Mouse (Mus musculus) retina, postnatal 7 days (tissue): ENCODE measurements around the gene Lhfpl2.

Experiments used
- DNase-seq: peaks from one replicate; pipeline ENCODE4 v3.0.0-alpha.2; 2012; ENCODE audit warnings: low read depth, low spot score

Gene Lhfpl2

DNA sequence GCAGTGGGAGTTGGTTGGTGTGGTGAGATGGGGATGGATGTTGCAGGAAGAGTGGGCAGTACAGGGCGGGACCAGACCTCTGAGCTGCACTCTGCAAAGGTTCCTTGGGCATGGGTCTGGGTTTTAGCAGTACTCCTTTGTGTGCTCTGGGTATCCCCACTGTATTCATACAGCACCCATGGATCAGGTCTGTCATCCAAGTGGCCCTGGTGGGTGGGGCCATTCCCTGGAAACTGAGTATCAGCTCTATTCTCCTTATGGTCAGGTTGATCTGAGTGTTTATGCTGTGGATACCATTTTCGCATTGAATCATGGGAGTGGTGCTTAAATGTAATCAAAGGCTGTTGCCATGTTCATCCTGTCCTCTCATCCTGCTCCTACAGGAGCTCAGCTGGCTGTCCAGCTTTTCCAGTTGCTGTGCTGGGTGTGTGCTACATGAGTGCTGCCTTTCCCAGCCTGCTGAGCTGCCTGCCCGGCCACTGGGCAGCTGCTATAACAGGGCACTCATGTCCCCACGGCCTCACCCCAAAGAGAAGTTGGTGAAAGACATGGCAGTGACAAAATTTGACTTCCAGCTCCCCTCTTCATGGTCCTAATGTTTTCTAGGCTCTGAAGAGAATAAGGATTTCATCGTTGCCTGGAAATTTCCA, 9.2 kb downstream of the Lhfpl2 start:
- no peak for DNase-seq

DNA sequence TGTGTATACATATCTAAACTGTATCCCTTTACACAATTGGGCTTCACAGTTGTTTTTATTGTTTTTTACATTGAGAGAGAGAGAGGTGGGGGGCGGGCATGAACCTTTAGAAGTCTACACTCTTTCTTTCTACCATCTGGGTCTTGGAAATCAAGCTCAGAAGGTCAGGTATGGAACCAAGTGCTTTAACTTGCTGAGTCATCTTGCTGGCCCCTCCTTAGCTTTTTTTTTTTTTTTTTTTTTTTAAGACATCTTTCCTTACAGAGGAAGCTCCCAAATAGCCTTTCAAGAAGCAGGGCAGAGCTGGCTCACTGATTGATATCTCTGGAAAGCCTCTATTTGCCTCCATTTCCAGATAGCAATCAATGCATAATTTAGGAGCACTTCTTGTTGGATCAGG, 10.7 kb downstream of the Lhfpl2 start:
- DNase-seq, result no peak

DNA sequence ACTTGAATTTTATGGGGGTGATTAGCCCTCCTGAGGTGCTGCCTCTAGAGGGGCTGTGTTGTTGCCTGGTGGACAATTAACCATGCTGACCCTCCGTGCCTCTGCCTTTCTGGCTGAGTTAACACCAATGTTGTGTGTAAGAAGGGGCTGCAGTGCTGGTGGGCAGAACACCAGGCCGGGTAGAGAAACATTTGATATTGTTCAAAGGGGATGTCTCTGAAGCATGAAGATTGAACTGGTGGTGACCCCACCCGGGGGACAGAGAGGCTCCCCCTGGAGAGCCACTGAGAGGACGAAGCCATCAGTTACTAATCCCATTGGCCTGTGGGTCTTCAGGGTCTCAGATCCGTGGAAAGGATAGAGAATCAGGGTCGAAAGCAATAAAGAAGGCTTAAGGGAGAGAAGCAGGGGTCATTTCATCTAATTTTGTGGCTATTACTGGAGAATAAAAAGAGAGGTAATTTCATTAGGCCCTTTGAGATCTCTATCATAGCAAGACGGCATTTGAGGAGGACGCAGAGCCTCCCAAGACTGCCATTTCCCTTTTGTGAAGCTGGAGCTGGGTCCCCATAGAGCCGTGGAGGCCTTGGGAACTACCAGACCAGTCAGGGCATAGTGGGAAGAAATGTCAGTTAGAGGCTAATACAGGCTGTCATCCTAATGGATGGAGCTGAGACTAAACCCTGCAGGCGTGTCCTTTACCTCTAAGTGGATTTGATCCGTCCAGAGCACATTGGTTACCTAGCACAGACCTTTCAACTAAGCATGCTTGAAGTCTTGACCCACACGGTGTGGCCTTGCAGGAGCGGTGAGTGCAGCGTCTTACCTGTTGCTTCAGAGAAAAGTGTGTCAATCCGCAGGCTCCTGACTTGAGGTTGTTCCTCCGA, 12.1 kb downstream of the Lhfpl2 start:
- DNase-seq, result no peak

DNA sequence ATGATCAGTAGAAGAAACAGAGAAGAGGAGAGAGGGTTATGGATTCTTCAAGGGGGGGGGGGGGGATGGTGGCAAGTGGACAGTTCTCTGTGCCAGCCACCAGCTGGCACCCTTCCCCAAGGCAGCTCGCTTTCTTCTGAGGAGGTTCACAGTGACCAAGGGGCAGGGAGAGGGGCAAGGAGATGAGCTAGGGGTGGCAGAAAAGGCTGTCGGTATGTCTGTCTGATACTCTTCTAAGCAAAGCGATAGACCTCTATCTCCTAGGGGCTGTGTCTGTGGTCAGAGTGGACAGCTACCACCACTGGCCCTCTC, 12.7 kb downstream of the Lhfpl2 start:
- no peak for DNase-seq

GRCm38 (mm10) chr13:94070927-94071326, 13.3 kb downstream of the Lhfpl2 start:
- DNase-seq, result no peak

DNA sequence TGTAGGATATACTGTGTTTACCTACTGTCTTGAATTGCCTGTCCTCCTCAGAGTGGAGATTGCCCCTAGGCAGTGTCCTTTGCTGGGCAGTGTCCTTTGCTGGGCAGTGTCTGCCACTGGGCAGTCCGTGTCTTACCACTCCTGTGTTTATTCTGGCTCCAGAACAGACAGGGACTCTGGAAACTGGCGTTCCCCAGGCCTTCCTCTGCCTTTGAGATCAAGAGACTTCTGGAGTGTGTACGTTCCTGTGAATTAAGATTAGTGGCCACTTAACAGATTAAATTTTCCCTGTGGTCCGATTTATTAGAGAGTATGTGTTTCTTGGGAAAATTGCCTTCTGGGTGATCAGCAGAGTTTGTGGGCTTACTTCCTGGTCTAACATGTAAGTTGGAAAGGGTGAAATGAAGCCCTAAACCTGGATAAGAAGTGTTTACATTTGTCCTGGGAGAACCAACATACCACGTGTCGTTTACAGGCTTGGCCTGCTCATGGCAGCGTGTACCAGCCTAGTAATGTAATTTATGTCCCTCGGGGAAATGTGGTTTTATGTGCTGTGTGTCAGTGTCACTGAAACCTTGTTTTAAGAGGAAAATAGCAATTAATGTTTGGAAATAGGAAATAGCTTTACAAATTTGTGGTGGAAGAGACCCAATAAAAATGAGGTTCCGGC, 15.6 kb downstream of the Lhfpl2 start:
- DNase-seq, result no peak

DNA sequence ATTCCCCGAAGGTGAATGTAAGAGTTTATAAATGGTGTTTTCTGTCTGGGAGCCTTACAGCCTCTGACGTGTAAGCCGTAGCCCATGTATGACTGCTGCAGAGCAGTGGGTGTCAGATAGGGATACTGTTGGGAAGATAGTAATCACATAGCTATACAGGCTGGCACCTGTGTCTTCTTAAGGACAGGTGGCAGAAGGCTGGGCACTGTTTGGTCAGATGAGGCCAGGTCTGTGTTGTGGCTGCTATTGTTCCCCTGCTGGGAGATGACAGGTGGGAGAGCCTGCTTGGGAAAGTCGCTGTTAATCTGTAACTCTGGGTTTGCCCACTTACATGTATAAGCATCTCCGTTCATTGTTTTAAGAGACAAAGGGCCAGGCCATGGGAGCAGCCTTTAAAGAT, 16.1 kb downstream of the Lhfpl2 start:
- no peak for DNase-seq

- DNase-seq, result no peak
Observed at GRCm38 (mm10) chr13:94075181-94075580, 17.6 kb downstream of the Lhfpl2 start.

- DNase-seq, result no peak
Observed at GRCm38 (mm10) chr13:94077136-94078018, 19.8 kb downstream of the Lhfpl2 start.

DNA sequence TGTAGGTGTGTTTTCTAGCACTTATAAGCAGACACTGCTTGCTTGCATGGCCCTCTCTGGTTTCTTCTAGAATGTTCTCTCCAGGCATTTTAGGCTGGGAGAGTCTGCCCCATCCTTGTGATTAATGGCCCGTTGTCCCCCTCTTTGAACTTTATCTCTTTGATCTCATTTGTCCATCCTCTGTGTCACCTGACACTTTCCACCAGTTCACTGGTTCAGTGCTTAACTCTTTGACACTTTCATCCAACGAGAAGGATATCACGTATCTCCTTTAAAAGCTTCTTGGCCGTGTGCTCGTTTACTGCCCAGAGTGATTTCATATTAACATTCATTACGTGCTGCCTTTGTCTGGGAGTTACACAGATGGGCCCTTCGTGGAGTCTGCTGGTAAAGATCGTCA, 25.6 kb downstream of the Lhfpl2 start:
- no peak for DNase-seq

GRCm38 (mm10) chr13:94084220-94085126, 26.9 kb downstream of the Lhfpl2 start:
- DNase-seq, result no peak

DNA sequence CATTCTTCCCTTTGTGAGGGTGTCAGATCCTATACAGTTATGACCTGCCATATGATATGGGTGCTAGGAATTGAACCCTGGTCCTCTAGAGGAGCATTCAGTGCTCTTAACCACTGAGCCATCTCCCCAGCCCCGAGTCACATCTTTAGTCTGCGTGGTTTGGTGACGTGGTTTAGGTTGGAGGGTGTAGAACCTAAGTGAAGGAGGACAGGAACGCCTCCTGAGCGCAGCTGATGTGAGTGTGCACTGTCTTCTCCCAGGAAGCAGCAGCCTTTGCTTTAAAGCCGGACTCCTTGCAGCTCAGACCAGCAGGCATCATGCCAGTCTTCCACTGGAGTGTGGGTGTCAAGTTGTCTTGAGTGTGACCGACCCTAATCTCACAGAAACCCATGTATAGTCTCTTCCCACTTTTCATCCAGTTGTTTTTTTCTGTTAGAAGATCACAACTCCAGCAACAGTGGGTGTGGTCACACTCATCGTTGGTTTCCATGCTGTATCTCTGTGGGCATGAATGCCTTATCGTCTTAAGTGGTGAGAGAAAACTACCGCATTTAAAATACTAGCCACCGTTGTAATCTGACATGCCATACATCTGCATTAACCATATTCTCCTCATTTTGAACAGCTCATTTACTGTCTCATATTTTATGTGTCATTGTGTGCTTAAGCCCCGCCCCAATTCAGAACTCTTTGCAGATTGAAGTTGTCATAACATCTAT, 28.7 kb downstream of the Lhfpl2 start:
- DNase-seq, result no peak

- no peak for DNase-seq
Observed at GRCm38 (mm10) chr13:94087061-94087460, 29.5 kb downstream of the Lhfpl2 start.

DNA sequence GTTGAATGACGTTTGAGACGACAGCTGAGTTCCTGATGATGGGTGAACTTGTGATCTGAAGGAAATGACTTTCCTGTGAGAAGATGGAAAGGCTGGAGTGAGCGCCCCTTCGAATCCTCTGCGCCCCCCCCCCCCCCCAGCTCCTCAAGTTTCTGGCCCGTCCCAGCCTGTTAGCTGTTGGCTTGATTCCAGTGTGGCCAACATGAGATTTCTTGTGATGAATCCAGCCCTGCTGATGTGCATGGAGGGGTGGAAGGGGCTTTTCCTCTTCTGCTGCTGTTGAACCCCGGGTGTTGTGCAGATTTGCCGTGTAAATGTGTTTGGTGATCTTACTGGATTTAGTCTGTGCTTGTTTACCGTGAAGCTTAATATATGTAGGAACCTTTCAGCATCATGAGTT, 31.2 kb downstream of the Lhfpl2 start:
- no peak for DNase-seq

DNA sequence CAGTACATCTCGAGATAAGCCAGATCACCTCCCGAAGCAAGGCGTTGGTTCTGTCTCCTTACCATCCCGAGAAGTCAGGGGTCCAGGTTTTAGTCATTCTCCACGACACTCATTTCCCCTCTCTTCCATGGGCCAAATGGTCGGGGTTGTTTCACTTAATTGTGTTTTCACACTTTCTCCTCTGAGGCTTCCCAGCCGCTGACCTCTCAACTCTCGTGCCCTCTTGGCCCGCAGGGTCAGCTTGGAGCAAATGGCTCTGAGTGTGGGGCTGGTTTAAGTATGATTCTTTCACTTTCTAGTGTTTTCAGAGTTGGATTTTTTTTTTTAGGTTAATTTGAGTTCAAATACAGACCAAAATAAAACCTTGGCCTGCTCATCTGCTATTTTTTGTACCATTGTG, 31.7 kb downstream of the Lhfpl2 start:
- DNase-seq, result no peak

- no peak for DNase-seq
Observed at GRCm38 (mm10) chr13:94091366-94091765, 33.8 kb downstream of the Lhfpl2 start.

DNA sequence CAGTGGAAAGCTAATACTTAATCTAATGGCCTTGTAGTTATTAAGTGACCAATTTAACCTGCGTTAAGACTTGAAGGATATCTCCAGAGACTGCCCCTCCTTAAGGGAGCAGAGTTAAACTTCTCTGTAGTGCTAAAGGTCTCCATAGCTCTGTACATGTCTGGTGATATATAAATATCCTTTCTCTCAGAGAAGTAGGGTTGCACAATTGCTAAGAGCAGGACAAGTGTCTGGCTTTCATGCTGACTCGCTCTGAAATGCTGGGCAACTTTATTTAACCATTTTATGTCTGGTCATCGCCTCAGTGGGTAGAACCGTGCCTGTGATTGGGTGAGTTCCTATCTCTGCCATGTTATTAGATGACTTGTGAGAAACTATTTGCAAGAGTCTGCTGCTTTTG, 36.6 kb downstream of the Lhfpl2 start:
- DNase-seq, result no peak

GRCm38 (mm10) chr13:94094625-94095024, 37.0 kb downstream of the Lhfpl2 start:
- no peak for DNase-seq

- no peak for DNase-seq
Observed at GRCm38 (mm10) chr13:94095202-94095601, 37.6 kb downstream of the Lhfpl2 start.

DNA sequence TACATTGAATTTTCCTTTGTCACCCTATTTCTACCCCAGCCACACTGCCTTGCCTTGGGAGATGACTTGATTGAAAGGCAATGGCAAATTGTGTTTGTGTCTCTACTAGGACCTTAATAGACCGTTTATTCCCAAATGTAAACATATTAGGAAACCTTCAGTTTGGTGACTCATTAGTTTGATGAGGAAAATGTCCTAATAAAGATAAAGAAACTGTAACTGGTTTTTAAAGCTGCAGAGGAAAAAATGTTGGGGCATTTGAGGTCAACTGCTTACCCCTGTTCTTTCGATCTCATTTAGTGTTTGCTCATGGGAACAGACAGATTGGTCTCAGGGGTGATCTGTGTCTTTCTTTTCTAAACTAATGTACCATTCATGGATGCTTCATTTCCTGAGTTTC, 40.1 kb downstream of the Lhfpl2 start:
- no peak for DNase-seq
